Mouse (Mus musculus): Measurements from ENCODE around the gene Trim71.
"Not testable (repeated sequence)": the region's sequence is repeated elsewhere in the genome, so short reads cannot be mapped to it uniquely, and the experiment has no call there.

Gene Trim71

GRCm38 (mm10) chr9:114525891-114526290, 38.3 kb downstream of the Trim71 start:
- DNase-seq (ENCODE audit: low spot score): peak; percentile 49

GRCm38 (mm10) chr9:114525073-114525633, 39.0 kb downstream of the Trim71 start:
- DNase-seq (ENCODE audit: low spot score): no peak

GRCm38 (mm10) chr9:114522501-114522900, 41.7 kb downstream of the Trim71 start:
- no peak for DNase-seq (ENCODE audit: low spot score)

GRCm38 (mm10) chr9:114522041-114522440, 42.1 kb downstream of the Trim71 start:
- no peak for DNase-seq (ENCODE audit: low spot score)

GRCm38 (mm10) chr9:114520529-114520928, 43.6 kb downstream of the Trim71 start:
- DNase-seq (ENCODE audit: low spot score): not testable (repeated sequence)

GRCm38 (mm10) chr9:114518812-114519477, 45.2 kb downstream of the Trim71 start:
- DNase-seq (ENCODE audit: low spot score): no peak

- DNase-seq (ENCODE audit: low spot score): no peak
These were observed 46.2 kb downstream of the Trim71 start for GRCm38 (mm10) chr9:114517924-114518497.

- no peak for DNase-seq (ENCODE audit: low spot score)
These were observed 48.8 kb downstream of the Trim71 start, which contains the start of gene C130032M10Rik for GRCm38 (mm10) chr9:114515364-114515763. TSS of gene C130032M10Rik (plus strand) at chr9:114515697.

- no peak for DNase-seq (ENCODE audit: low spot score)
These were observed 51.3 kb downstream of the Trim71 start for GRCm38 (mm10) chr9:114512831-114513230.

- no peak for DNase-seq (ENCODE audit: low spot score)
These were observed 54.4 kb downstream of the Trim71 start for GRCm38 (mm10) chr9:114509785-114510184.

- no peak for DNase-seq (ENCODE audit: low spot score)
These were observed 56.7 kb downstream of the Trim71 start for GRCm38 (mm10) chr9:114507421-114507820.

- no peak for DNase-seq (ENCODE audit: low spot score)
These were observed 57.6 kb downstream of the Trim71 start for GRCm38 (mm10) chr9:114506564-114506963.

- no peak for DNase-seq (ENCODE audit: low spot score)
These were observed 59.4 kb downstream of the Trim71 start, which contains the start of gene Ccr4 for GRCm38 (mm10) chr9:114504816-114505215. TSS of gene Ccr4 (minus strand) at chr9:114504916.

GRCm38 (mm10) chr9:114502711-114503427, 61.3 kb downstream of the Trim71 start:
- no peak for DNase-seq (ENCODE audit: low spot score)

GRCm38 (mm10) chr9:114501913-114502312, 62.3 kb downstream of the Trim71 start:
- DNase-seq (ENCODE audit: low spot score): no peak

GRCm38 (mm10) chr9:114501111-114501510, 63.1 kb downstream of the Trim71 start:
- no peak for DNase-seq (ENCODE audit: low spot score)

- peak; percentile 88 for DNase-seq (ENCODE audit: low spot score)
These were observed 64.2 kb downstream of the Trim71 start for GRCm38 (mm10) chr9:114499783-114500515.

GRCm38 (mm10) chr9:114498218-114498617, 66.0 kb downstream of the Trim71 start:
- peak; percentile 96 for DNase-seq (ENCODE audit: low spot score)

- DNase-seq (ENCODE audit: low spot score): no peak
These were observed 67.7 kb downstream of the Trim71 start for GRCm38 (mm10) chr9:114496469-114496868.

GRCm38 (mm10) chr9:114487481-114488258, 76.5 kb downstream of the Trim71 start:
- DNase-seq (ENCODE audit: low spot score): no peak

GRCm38 (mm10) chr9:114486808-114487207, 77.4 kb downstream of the Trim71 start:
- DNase-seq (ENCODE audit: low spot score): no peak
